Mouse (Mus musculus) midbrain, embryonic 10.5 days (tissue): Measurements from ENCODE around the gene Kxd1. TPM values are rescaled to one million over a fixed set of nuclear protein-coding genes. Genes with fewer than 3 reads are reported as not detected.

Experiments
- DNase-seq: peaks from one replicate; pipeline ENCODE4 v3.0.0-alpha.2; 2017; ENCODE audit warnings: low spot score
- H3K27ac ChIP-seq: fragments of 300-500 bp; sonication (generic); replicated peaks from 2 replicates; pipeline ENCODE4 v1.5.1; 2016; ENCODE audit warnings: mild to moderate bottlenecking
- H3K27me3 ChIP-seq: fragments of 300-500 bp; sonication (generic); 2 replicates; pipeline ENCODE4 v1.6.1; 2016; ENCODE audit warnings: low read depth, mild to moderate bottlenecking; ENCODE audit not compliant: poor library complexity, severe bottlenecking
- H3K36me3 ChIP-seq: fragments of 300-500 bp; sonication (generic); 2 replicates; pipeline ENCODE4 v1.6.1; 2016; ENCODE audit warnings: mild to moderate bottlenecking, moderate library complexity
- H3K4me1 ChIP-seq: fragments of 300-500 bp; sonication (generic); 2 replicates; pipeline ENCODE4 v1.6.1; 2016
- H3K4me3 ChIP-seq: fragments of 300-500 bp; sonication (generic); 2 replicates; pipeline ENCODE4 v1.5.1; 2016; ENCODE audit warnings: mild to moderate bottlenecking, moderate library complexity
- H3K9me3 ChIP-seq: fragments of 300-500 bp; sonication (generic); replicated peaks from 2 replicates; pipeline ENCODE4 v1.6.1; 2016; ENCODE audit warnings: mild to moderate bottlenecking
- WGBS: fragments of 180-500 bp; shearing (Covaris S2); methylation state at CpG from one replicate; pipeline ENCODE4 v1.1.7; 2016; 5-methylcytosine and 5-hydroxymethylcytosine counted together
- polyA plus RNA-seq: library from polyadenylated mRNA; unstranded; fragments of >200 nt; fragmentation: Nextera tagmentation; extraction: Ambion mirVana; gene quantifications from 2 replicates; pipeline ENCODE4 v1.2.1, GENCODE M21; 2016

Gene Kxd1
- polyA plus RNA-seq, 1 experiment from 2014 or later: 56.5 TPM

GRCm38 (mm10) chr8:70560564-70560963 lies 32.8 kb upstream of the Kxd1 start:
- H3K9me3 ChIP-seq: no peaks in the 10 kb centered on the region
- H3K27ac ChIP-seq: no peak overlapping the region
- H3K27me3 ChIP-seq: no peaks in the 10 kb centered on the region
- 0 out of 2 replicates have a peak, but pooled peaks cover 3% of the 10 kb centered on the region for H3K36me3 ChIP-seq
- H3K4me1 ChIP-seq: peaks cover 36% of the 10 kb centered on the region
- WGBS: 76% methylated on average over 3 of the region's 3 CpGs
- no peak overlapping the region for H3K4me3 ChIP-seq
- DNase-seq: no peak

GRCm38 (mm10) chr8:70560096-70560495 lies 32.3 kb upstream of the Kxd1 start:
- Histone ChIP-seq H3K27me3 (no peaks in the 10 kb centered on the region), H3K36me3 (0 out of 2 replicates have a peak, but pooled peaks cover 2% of the 10 kb centered on the region), H3K4me1 (peaks cover 36% of the 10 kb centered on the region), H3K9me3 (no peaks in the 10 kb centered on the region), H3K27ac (no peak overlapping the region), H3K4me3 (no peak overlapping the region)
- no peak for DNase-seq
- 78% methylated on average over 2 of the region's 2 CpGs for WGBS

GRCm38 (mm10) chr8:70558983-70559382 lies 31.2 kb upstream of the Kxd1 start:
- 81% methylated on average over 3 of the region's 3 CpGs for WGBS
- no peak overlapping the region for H3K4me3 ChIP-seq
- H3K27me3 ChIP-seq: no peaks in the 10 kb centered on the region
- 0 out of 2 replicates have a peak, but pooled peaks cover 2% of the 10 kb centered on the region for H3K36me3 ChIP-seq
- peaks cover 31% of the 10 kb centered on the region for H3K4me1 ChIP-seq
- no peaks in the 10 kb centered on the region for H3K9me3 ChIP-seq
- no peak for DNase-seq
- no peak overlapping the region for H3K27ac ChIP-seq

- Histone ChIP-seq H3K4me1 (peaks cover 34% of the 10 kb centered on the region), H3K4me3 (no peak overlapping the region), H3K27me3 (no peaks in the 10 kb centered on the region), H3K36me3 (0 out of 2 replicates have a peak, but pooled peaks cover 2% of the 10 kb centered on the region), H3K27ac (no peak overlapping the region), H3K9me3 (no peaks in the 10 kb centered on the region)
- DNase-seq: no peak
- WGBS: 81% methylated on average over 4 of the region's 4 CpGs
Observed at GRCm38 (mm10) chr8:70558334-70558733, 30.6 kb upstream of the Kxd1 start.

GRCm38 (mm10) chr8:70555079-70555747 lies 27.5 kb upstream of the Kxd1 start:
- peaks cover 15% of the 10 kb centered on the region for H3K4me1 ChIP-seq
- no peak overlapping the region for H3K27ac ChIP-seq
- no peak for DNase-seq
- 92% methylated on average over 4 of the region's 4 CpGs for WGBS
- H3K36me3 ChIP-seq: 0 out of 2 replicates have a peak, but pooled peaks cover 2% of the 10 kb centered on the region
- no peaks in the 10 kb centered on the region for H3K9me3 ChIP-seq
- no peak overlapping the region for H3K4me3 ChIP-seq
- no peaks in the 10 kb centered on the region for H3K27me3 ChIP-seq

GRCm38 (mm10) chr8:70553740-70554139 lies 26.0 kb upstream of the Kxd1 start:
- DNase-seq: no peak
- H3K9me3 ChIP-seq: no peaks in the 10 kb centered on the region
- H3K27me3 ChIP-seq: no peaks in the 10 kb centered on the region
- H3K4me3 ChIP-seq: no peak overlapping the region
- peaks cover 12% of the 10 kb centered on the region for H3K4me1 ChIP-seq
- H3K36me3 ChIP-seq: 0 out of 2 replicates have a peak, but pooled peaks cover 2% of the 10 kb centered on the region
- no peak overlapping the region for H3K27ac ChIP-seq

- H3K9me3 ChIP-seq: no peaks in the 10 kb centered on the region
- no peaks in the 10 kb centered on the region for H3K36me3 ChIP-seq
- 86% methylated on average over 1 of the region's 1 CpGs for WGBS
- no peak overlapping the region for H3K27ac ChIP-seq
- H3K27me3 ChIP-seq: no peaks in the 10 kb centered on the region
- peaks cover 11% of the 10 kb centered on the region for H3K4me1 ChIP-seq
- no peak overlapping the region for H3K4me3 ChIP-seq
- no peak for DNase-seq
Observed at GRCm38 (mm10) chr8:70552836-70553235, 25.1 kb upstream of the Kxd1 start.

- Histone ChIP-seq H3K4me1 (peaks cover 11% of the 10 kb centered on the region), H3K4me3 (no peak overlapping the region), H3K9me3 (no peaks in the 10 kb centered on the region), H3K36me3 (no peaks in the 10 kb centered on the region), H3K27ac (no peak overlapping the region), H3K27me3 (no peaks in the 10 kb centered on the region)
- DNase-seq: no peak
- WGBS: 83% methylated on average over 3 of the region's 3 CpGs
Observed at GRCm38 (mm10) chr8:70551558-70552161, 23.9 kb upstream of the Kxd1 start.

GRCm38 (mm10) chr8:70549412-70550184 lies 21.8 kb upstream of the Kxd1 start:
- no peak overlapping the region for H3K27ac ChIP-seq
- no peaks in the 10 kb centered on the region for H3K27me3 ChIP-seq
- H3K4me1 ChIP-seq: peaks cover 11% of the 10 kb centered on the region
- no peak overlapping the region for H3K4me3 ChIP-seq
- 94% methylated on average over 10 of the region's 10 CpGs for WGBS
- H3K9me3 ChIP-seq: no peaks in the 10 kb centered on the region
- H3K36me3 ChIP-seq: no peaks in the 10 kb centered on the region
- no peak for DNase-seq

GRCm38 (mm10) chr8:70547762-70548161 lies 20.0 kb upstream of the Kxd1 start:
- DNase-seq: no peak
- Histone ChIP-seq H3K27ac (no peak overlapping the region), H3K36me3 (no peaks in the 10 kb centered on the region), H3K4me3 (no peak overlapping the region), H3K27me3 (no peaks in the 10 kb centered on the region), H3K4me1 (peaks cover 21% of the 10 kb centered on the region), H3K9me3 (no peaks in the 10 kb centered on the region)
- 91% methylated on average over 6 of the region's 6 CpGs for WGBS

- H3K27me3 ChIP-seq: no peaks in the 10 kb centered on the region
- H3K36me3 ChIP-seq: no peaks in the 10 kb centered on the region
- peaks cover 19% of the 10 kb centered on the region for H3K4me1 ChIP-seq
- 93% methylated on average over 4 of the region's 4 CpGs for WGBS
- no peak for DNase-seq
- no peak overlapping the region for H3K27ac ChIP-seq
- H3K9me3 ChIP-seq: no peaks in the 10 kb centered on the region
- H3K4me3 ChIP-seq: no peak overlapping the region
Observed at GRCm38 (mm10) chr8:70546412-70546811, 18.7 kb upstream of the Kxd1 start.

GRCm38 (mm10) chr8:70544200-70544687 lies 16.5 kb upstream of the Kxd1 start:
- H3K27ac ChIP-seq: no peak overlapping the region
- H3K27me3 ChIP-seq: no peaks in the 10 kb centered on the region
- H3K4me3 ChIP-seq: no peak overlapping the region
- 69% methylated on average over 6 of the region's 6 CpGs for WGBS
- H3K4me1 ChIP-seq: peaks cover 35% of the 10 kb centered on the region
- no peaks in the 10 kb centered on the region for H3K36me3 ChIP-seq
- no peak for DNase-seq
- H3K9me3 ChIP-seq: no peaks in the 10 kb centered on the region

GRCm38 (mm10) chr8:70541081-70541480 lies 13.3 kb upstream of the Kxd1 start:
- whole genome bisulfite sequencing: 88% methylated on average over 5 of the region's 5 CpGs
- H3K9me3 ChIP-seq: no peaks in the 10 kb centered on the region
- peak overlapping the region; percentile 88 for H3K4me3 ChIP-seq
- no peak overlapping the region for H3K27ac ChIP-seq
- peaks cover 11% of the 10 kb centered on the region for H3K36me3 ChIP-seq
- H3K27me3 ChIP-seq: no peaks in the 10 kb centered on the region
- H3K4me1 ChIP-seq: peaks cover 46% of the 10 kb centered on the region
- no peak for DNase-seq
